Mouse (Mus musculus) hindbrain, embryonic 15.5 days (tissue): Measurements from ENCODE around the gene Npvf. TPM values are rescaled to one million over a fixed set of nuclear protein-coding genes. Genes with fewer than 3 reads are reported as not detected.
"Not testable (repeated sequence)": the region's sequence is repeated elsewhere in the genome, so short reads cannot be mapped to it uniquely, and the experiment has no call there.

ENCODE experiments used
- ATAC-seq: fragments of 200-750 bp; cut with Nextera tagmentation; 2 replicates; pipeline ENCODE4 v1.8.0; 2017; ENCODE audit warnings: low read depth, moderate number of reproducible peaks, moderate TSS enrichment; ENCODE audit not compliant: low FRiP score
- H3K27ac ChIP-seq: fragments of 300-500 bp; sonication (generic); replicated peaks from 2 replicates; pipeline ENCODE4 v1.5.1; 2015; ENCODE audit warnings: mild to moderate bottlenecking, inconsistent platforms
- H3K27me3 ChIP-seq: fragments of 300-500 bp; sonication (generic); 2 replicates; pipeline ENCODE4 v1.6.1; 2015; ENCODE audit warnings: control low read depth, inconsistent platforms
- H3K36me3 ChIP-seq: fragments of 300-500 bp; sonication (generic); 2 replicates; pipeline ENCODE4 v1.6.1; 2015; ENCODE audit warnings: control low read depth, inconsistent platforms
- H3K4me1 ChIP-seq: fragments of 300-500 bp; sonication (generic); replicated peaks from 2 replicates; pipeline ENCODE4 v1.6.1; 2015; ENCODE audit warnings: control low read depth, inconsistent platforms
- H3K4me2 ChIP-seq: fragments of 300-500 bp; sonication (generic); 2 replicates; pipeline ENCODE4 v1.6.1; 2015; ENCODE audit warnings: moderate library complexity, mild to moderate bottlenecking, inconsistent platforms
- H3K4me3 ChIP-seq: fragments of 300-500 bp; sonication (generic); 2 replicates; pipeline ENCODE4 v1.5.1; 2015; ENCODE audit warnings: mild to moderate bottlenecking, inconsistent platforms
- H3K9ac ChIP-seq: fragments of 300-500 bp; sonication (generic); 2 replicates; pipeline ENCODE4 v1.6.1; 2015; ENCODE audit warnings: inconsistent platforms
- H3K9me3 ChIP-seq: fragments of 300-500 bp; sonication (generic); 2 replicates; pipeline ENCODE4 v1.6.1; 2016; ENCODE audit warnings: control low read depth, inconsistent platforms
- whole genome bisulfite sequencing: fragments of 180-500 bp; shearing (Covaris S2); methylation state at CpG from one replicate; pipeline ENCODE4 v1.1.7; 2015; 5-methylcytosine and 5-hydroxymethylcytosine counted together
- polyA plus RNA-seq: library from polyadenylated mRNA; unstranded; fragments of >200 nt; fragmentation: Nextera tagmentation; extraction: Ambion mirVana; gene quantifications from 2 replicates; pipeline ENCODE4 v1.2.1, GENCODE M21; 2015

The Npvf gene
- polyA plus RNA-seq, 1 experiment from 2014 or later: 0.26 TPM

GRCm38 (mm10) chr6:50618273-50618672, 36.0 kb downstream of the Npvf start:
- H3K36me3 ChIP-seq, H3K9ac ChIP-seq, H3K4me3 ChIP-seq, H3K4me2 ChIP-seq, H3K9me3 ChIP-seq, H3K27ac ChIP-seq, H3K4me1 ChIP-seq, H3K27me3 ChIP-seq, ATAC-seq: not testable (repeated sequence)
- WGBS: 78% methylated on average over 1 of the region's 1 CpGs

DNA sequence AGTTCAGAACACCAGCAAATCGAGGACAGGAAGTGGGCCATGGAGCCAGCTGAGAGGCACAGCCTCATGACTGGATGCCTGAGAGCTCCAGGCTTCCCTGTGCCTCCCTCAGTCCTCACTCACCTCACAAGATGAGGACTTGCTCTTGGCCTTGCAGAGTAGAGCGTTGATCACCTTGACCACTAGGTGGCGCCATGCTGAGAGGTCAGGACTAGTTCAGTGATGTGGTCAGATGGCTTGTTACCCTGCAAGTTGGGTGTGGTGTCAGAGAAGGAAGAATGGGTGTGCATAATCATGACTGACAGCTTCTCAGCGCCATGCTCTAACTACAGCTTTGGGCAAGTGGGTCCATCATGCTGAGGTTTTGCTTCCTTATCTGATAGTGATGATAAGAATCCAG, 52.6 kb downstream of the Npvf start:
- H3K4me1 ChIP-seq: 0 out of 2 replicates have a peak, but pooled peaks cover 8% of the 10 kb centered on the region
- no peak for ATAC-seq
- H3K9me3 ChIP-seq: no peaks in the 10 kb centered on the region
- H3K9ac ChIP-seq: no peak overlapping the region
- H3K4me3 ChIP-seq: no peak overlapping the region
- H3K36me3 ChIP-seq: no peaks in the 10 kb centered on the region
- H3K4me2 ChIP-seq: no peak overlapping the region
- no peak overlapping the region for H3K27ac ChIP-seq
- WGBS: 41% methylated on average over 4 of the region's 4 CpGs
- H3K27me3 ChIP-seq: no peaks in the 10 kb centered on the region

Other genes starting within 250 kb of the Npvf start
- 4.1 and 4.9 TPM in 2 replicates for gene Osbpl3, start 198.2 kb downstream of the Npvf start, polyA plus RNA-seq
- gene Cycs, start 87.9 kb downstream of the Npvf start, polyA plus RNA-seq: 74.0 and 82.9 TPM in 2 replicates
- 3.1 and 3.4 TPM in 2 replicates for gene 4921507P07Rik, start 57.8 kb downstream of the Npvf start, polyA plus RNA-seq